Mouse (Mus musculus) myocyte (in vitro differentiated cells): ENCODE measurements around the gene Il6st.

Experiments used
- CEBPB ChIP-seq: IDR thresholded peaks from 2 replicates; pipeline ENCODE4 v1.6.1; 2011; ENCODE audit warnings: mild to moderate bottlenecking, moderate library complexity; ENCODE audit not compliant: poor library complexity, insufficient read depth, severe bottlenecking
- E2F4 ChIP-seq: IDR thresholded peaks from one replicate; pipeline ENCODE4 v1.6.1; 2011; ENCODE audit warnings: mild to moderate bottlenecking, control low read depth, moderate library complexity; ENCODE audit not compliant: insufficient read depth
- MAX ChIP-seq: IDR thresholded peaks from one replicate; pipeline ENCODE4 v1.6.1; 2011; ENCODE audit warnings: low read depth, mild to moderate bottlenecking, control low read depth
- MYOD1 ChIP-seq, 3 experiments: IDR thresholded peaks; one replicate each; pipeline ENCODE4 v1.6.1; 2011; ENCODE audit warnings: control low read depth in 2 of 3, low read depth in 2 of 3, mild to moderate bottlenecking in 2 of 3, moderate library complexity in 1 of 3; ENCODE audit not compliant: insufficient read length in 2 of 3, control insufficient read depth in 1 of 3
- MYOG ChIP-seq, 3 experiments: IDR thresholded peaks; one replicate each; pipeline ENCODE4 v1.6.1; 2011; ENCODE audit warnings: control low read depth in 2 of 3, low read depth in 2 of 3, mild to moderate bottlenecking in 2 of 3; ENCODE audit not compliant: insufficient read length in 2 of 3, control insufficient read depth in 1 of 3, insufficient read depth in 1 of 3
- POLR2A ChIP-seq: IDR thresholded peaks from one replicate; pipeline ENCODE4 v1.6.1; 2011; ENCODE audit warnings: low read depth, mild to moderate bottlenecking, control low read depth, moderate library complexity; ENCODE audit not compliant: insufficient read length
- POLR2AphosphoS2 ChIP-seq: IDR thresholded peaks from one replicate; pipeline ENCODE4 v1.6.1; 2011; ENCODE audit warnings: low read depth, control low read depth; ENCODE audit not compliant: insufficient read length
- REST ChIP-seq: IDR thresholded peaks from one replicate; pipeline ENCODE4 v1.6.1; 2011; ENCODE audit warnings: mild to moderate bottlenecking, control low read depth, moderate library complexity; ENCODE audit not compliant: insufficient read depth, insufficient read length
- TCF12 ChIP-seq: IDR thresholded peaks from one replicate; pipeline ENCODE4 v1.6.1; 2011; ENCODE audit warnings: mild to moderate bottlenecking, control low read depth; ENCODE audit not compliant: poor library complexity, insufficient read depth, severe bottlenecking
- TCF3 ChIP-seq: IDR thresholded peaks from one replicate; pipeline ENCODE4 v1.6.1; 2011; ENCODE audit warnings: low read depth, control low read depth; ENCODE audit not compliant: insufficient read length
- USF1 ChIP-seq: IDR thresholded peaks from one replicate; pipeline ENCODE4 v1.6.1; 2011; ENCODE audit warnings: low read depth, mild to moderate bottlenecking, control low read depth, moderate library complexity

- TF ChIP-seq POLR2A: no peak
- no peak for TF ChIP-seq TCF12
- no peak for TF ChIP-seq E2F4
- no peak for TF ChIP-seq USF1
- TF ChIP-seq CEBPB: no peak
- no peak for TF ChIP-seq POLR2AphosphoS2
- no peak for TF ChIP-seq MAX
- TF ChIP-seq MYOD1 (IDR thresholded peaks at IDR 0.05; ENCODE audit: control insufficient read depth in 1 of 3, insufficient read length in 2 of 3, low read depth in 2 of 3): no peak
- TF ChIP-seq MYOG (IDR thresholded peaks at IDR 0.05; ENCODE audit: control insufficient read depth in 1 of 3, insufficient read depth in 1 of 3, insufficient read length in 2 of 3, low read depth in 2 of 3): no peak
- TF ChIP-seq TCF3: no peak
- no peak for TF ChIP-seq REST
These were observed 76.7 kb downstream of the Il6st start for GRCm38 (mm10) chr13:112540616-112541015.
